Comparison of ENCODE assay signal across 8 mouse cellular contexts in genomic region chr5:24451264-24452029, GRCm38 (mm10). TPM values are rescaled to one million over a fixed set of nuclear protein-coding genes. Genes with fewer than 3 reads are reported as not detected.
DNase-seq lines count a peak whose midpoint lies in the region; ATAC-seq lines count a peak whose summit lies in the region.

No protein-coding gene starts in this region.

- H3K4me3 ChIP-seq in hindbrain, embryonic 16.5 days (ENCODE audit: low read length) = peak overlapping the region; percentile 97

- peaks cover 53% of the 10 kb centered on the region for H3K4me1 ChIP-seq in hindbrain, embryonic 16.5 days (ENCODE audit: control insufficient read depth, insufficient read depth, low read depth, low read length)

- intact Hi-C loops in left cerebral cortex, postnatal 10 days (cut with DNase I) = loop anchor here (2.0 kb wide), 1 partner anchor 19 kb away; no protein-coding TSS in a partner anchor

- DNase-seq in cerebellum, postnatal 36 days = peak; percentile 82 to 92
- DNase-seq in gastrocnemius, adult 18-20 months (ENCODE audit: low spot score) = peak; percentile 83
- DNase-seq in left cerebral cortex, postnatal 10 days (ENCODE audit: extremely low spot score in 1 of 2, low spot score in 2 of 2) = peak; percentile 81 to 95
- DNase-seq in right cerebral cortex, postnatal 14 days = peak; percentile 88
- peak; percentile 85 to 87 for DNase-seq in urinary bladder, postnatal 4 days (ENCODE audit: low spot score in 2 of 2)

- H3K9ac ChIP-seq in hindbrain, embryonic 16.5 days (ENCODE audit: low read depth, low read length) = peak overlapping the region; percentile 95

- WGBS in hindbrain, embryonic 16.5 days = 1% methylated on average over 40 of the region's 66 CpGs

- no peaks in the 10 kb centered on the region for H3K36me3 ChIP-seq in hindbrain, embryonic 16.5 days (ENCODE audit: control insufficient read depth, insufficient read depth, low read length)

- H3K4me2 ChIP-seq in hindbrain, embryonic 16.5 days (ENCODE audit: low read length) = peak overlapping the region; percentile 97

- peak overlapping the region; percentile 86 for H3K27ac ChIP-seq in hindbrain, embryonic 16.5 days (ENCODE audit: low read depth, low read length)

- H3K9me3 ChIP-seq in hindbrain, embryonic 16.5 days (ENCODE audit: control insufficient read depth, low read length) = no peaks in the 10 kb centered on the region

- ATAC-seq in activated CD4-positive, CD25-positive, alpha-beta regulatory T cell, adult 4 months = peak; percentile 71
- ATAC-seq in hindbrain, embryonic 16.5 days = peak; percentile 72
- peak; percentile 62 for ATAC-seq in megakaryocyte progenitor cell, adult 5-6 weeks (replicated peaks; ENCODE audit: poor library complexity)

- no peaks in the 10 kb centered on the region for H3K27me3 ChIP-seq in hindbrain, embryonic 16.5 days (replicated peaks; ENCODE audit: control insufficient read depth, insufficient read depth, low read length)

RNA-seq across cellular contexts. Expression of gene Agap3, which starts 0.5 kb away (rescaled TPM):
- 1 to 10 TPM; 3.9 to 6.0 TPM for polyA plus RNA-seq in activated CD4-positive, CD25-positive, alpha-beta regulatory T cell, adult 4 months (2017; shearing (Covaris generic))
- total RNA-seq in gastrocnemius, adult 18-20 months (2021) = 10 to 100 TPM; 74.3 to 84.7 TPM
- polyA plus RNA-seq in hindbrain, embryonic 16.5 days (2015; fragmentation: Nextera tagmentation; extraction: Ambion mirVana) = 46.4 and 47.7 TPM in 2 replicates
- total RNA-seq in left cerebral cortex, postnatal 10 days (2021) = 100 to 1,000 TPM; 488 to 490 TPM
- 11.4 and 14.1 TPM in 2 replicates for total RNA-seq in megakaryocyte progenitor cell, adult 5-6 weeks (2015)
- 19.8 and 25.0 TPM in 2 replicates for total RNA-seq in megakaryocyte progenitor cell, adult 5-6 weeks (2017)

RNA-seq across cellular contexts. Expression of gene Tmub1, which starts 3.8 kb away (rescaled TPM):
- 10 to 100 TPM; 51.1 to 65.5 TPM for polyA plus RNA-seq in activated CD4-positive, CD25-positive, alpha-beta regulatory T cell, adult 4 months (2017; shearing (Covaris generic))
- total RNA-seq in gastrocnemius, adult 18-20 months (2021) = 10 to 100 TPM; 17.7 to 23.3 TPM
- polyA plus RNA-seq in hindbrain, embryonic 16.5 days (2015; fragmentation: Nextera tagmentation; extraction: Ambion mirVana) = 61.7 and 63.1 TPM in 2 replicates
- total RNA-seq in left cerebral cortex, postnatal 10 days (2021) = 10 to 100 TPM; 29.1 to 29.4 TPM
- total RNA-seq in megakaryocyte progenitor cell, adult 5-6 weeks (2015) = 7.3 and 7.7 TPM in 2 replicates
- 13.7 and 14.9 TPM in 2 replicates for total RNA-seq in megakaryocyte progenitor cell, adult 5-6 weeks (2017)

RNA-seq across cellular contexts. Expression of gene Fastk, which starts 6.4 kb away (rescaled TPM):
- 10 to 100 TPM; 34.9 to 49.5 TPM for polyA plus RNA-seq in activated CD4-positive, CD25-positive, alpha-beta regulatory T cell, adult 4 months (2017; shearing (Covaris generic))
- 100 to 1,000 TPM; 183 to 194 TPM for total RNA-seq in gastrocnemius, adult 18-20 months (2021)
- polyA plus RNA-seq in hindbrain, embryonic 16.5 days (2015; fragmentation: Nextera tagmentation; extraction: Ambion mirVana) = 106 and 107 TPM in 2 replicates
- 100 to 1,000 TPM in 1 of 2 experiments, 10 to 100 TPM in 1; 96.6 to 105 TPM for total RNA-seq in left cerebral cortex, postnatal 10 days (2021)
- 35.7 and 44.6 TPM in 2 replicates for total RNA-seq in megakaryocyte progenitor cell, adult 5-6 weeks (2015)
- total RNA-seq in megakaryocyte progenitor cell, adult 5-6 weeks (2017) = 17.4 and 25.7 TPM in 2 replicates

RNA-seq across cellular contexts. Expression of gene Slc4a2, which starts 27.8 kb away (rescaled TPM):
- polyA plus RNA-seq in activated CD4-positive, CD25-positive, alpha-beta regulatory T cell, adult 4 months (2017; shearing (Covaris generic)) = 10 to 100 TPM; 12.2 to 13.3 TPM
- 10 to 100 TPM; 13.9 to 14.3 TPM for total RNA-seq in gastrocnemius, adult 18-20 months (2021)
- 29.0 and 29.8 TPM in 2 replicates for polyA plus RNA-seq in hindbrain, embryonic 16.5 days (2015; fragmentation: Nextera tagmentation; extraction: Ambion mirVana)
- 10 to 100 TPM; 24.6 to 27.6 TPM for total RNA-seq in left cerebral cortex, postnatal 10 days (2021)
- 11.4 and 13.1 TPM in 2 replicates for total RNA-seq in megakaryocyte progenitor cell, adult 5-6 weeks (2015)
- total RNA-seq in megakaryocyte progenitor cell, adult 5-6 weeks (2017) = 19.0 and 24.1 TPM in 2 replicates

RNA-seq across cellular contexts. Expression of gene Cdk5, which starts 28.1 kb away (rescaled TPM):
- 10 to 100 TPM; 54.8 to 58.3 TPM for polyA plus RNA-seq in activated CD4-positive, CD25-positive, alpha-beta regulatory T cell, adult 4 months (2017; shearing (Covaris generic))
- 10 to 100 TPM; 10.5 to 11.2 TPM for total RNA-seq in gastrocnemius, adult 18-20 months (2021)
- polyA plus RNA-seq in hindbrain, embryonic 16.5 days (2015; fragmentation: Nextera tagmentation; extraction: Ambion mirVana) = 139 and 140 TPM in 2 replicates
- 100 to 1,000 TPM; 148 to 150 TPM for total RNA-seq in left cerebral cortex, postnatal 10 days (2021)
- 20.0 TPM in 2 replicates for total RNA-seq in megakaryocyte progenitor cell, adult 5-6 weeks (2015)
- total RNA-seq in megakaryocyte progenitor cell, adult 5-6 weeks (2017) = 16.2 and 30.1 TPM in 2 replicates

Comparison
In these comparisons a context has a peak if more than half of its experiments do, and no peak if none do; other contexts are left out.
1. Peak in every context shown above with its lines: DNase-seq, ATAC-seq, H3K4me3 ChIP-seq and H3K27ac ChIP-seq.
2. RNA of gene Agap3, which starts 0.5 kb away (total RNA-seq): 488 to 490 TPM in left cerebral cortex, postnatal 10 days; 74.3 to 84.7 TPM in gastrocnemius, adult 18-20 months and 11.4 to 25.0 TPM in megakaryocyte progenitor cell, adult 5-6 weeks; every median in the first group is over 4 times any median in the second.